ENCODE assay signal across 8 mouse cellular contexts in the genomic region with DNA sequence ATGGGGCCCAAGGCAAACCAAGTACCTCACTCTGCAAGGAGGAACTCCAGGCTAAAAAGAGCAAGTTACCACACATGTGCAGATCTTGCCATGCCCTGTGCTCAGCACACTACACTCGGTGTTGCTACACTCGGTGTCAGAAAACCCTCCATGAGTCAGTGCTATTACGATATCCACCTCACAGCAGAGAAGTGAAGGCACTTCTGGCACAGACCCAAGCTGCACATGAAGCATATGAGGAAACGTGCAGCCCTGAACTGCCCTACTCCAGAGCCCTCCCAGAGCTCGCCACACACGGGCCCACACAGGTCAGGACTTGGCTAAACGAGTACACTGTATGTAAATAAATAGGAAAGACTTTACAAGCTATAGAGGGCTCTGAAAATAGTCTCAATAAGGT.
DNase-seq lines count a peak whose midpoint lies in the region; ATAC-seq and TF ChIP-seq lines count a peak whose summit lies in the region.

No protein-coding gene starts in this region.

- H3K36me3 ChIP-seq in limb, embryonic 12.5 days, result no peaks in the 10 kb centered on the region
- no peaks in the 10 kb centered on the region for H3K36me3 ChIP-seq in limb, embryonic 10.5 days
- no peaks in the 10 kb centered on the region for H3K36me3 ChIP-seq in limb, embryonic 14.5 days (ENCODE audit: control insufficient read depth, insufficient read depth, low read length)

- WGBS in limb, embryonic 12.5 days, result 75% methylated on average over 7 of the region's 7 CpGs
- WGBS in limb, embryonic 10.5 days, result 94% methylated on average over 7 of the region's 7 CpGs
- WGBS in limb, embryonic 14.5 days, result 50% methylated on average over 7 of the region's 7 CpGs

- H3K4me2 ChIP-seq in limb, embryonic 12.5 days, result no peak overlapping the region
- no peak overlapping the region for H3K4me2 ChIP-seq in limb, embryonic 14.5 days (replicated peaks; ENCODE audit: low read depth, low read length, severe bottlenecking)

- H3K27ac ChIP-seq in limb, embryonic 12.5 days, result no peak overlapping the region
- H3K27ac ChIP-seq in limb, embryonic 10.5 days, result no peak overlapping the region
- H3K27ac ChIP-seq in limb, embryonic 14.5 days (replicated peaks; ENCODE audit: low read depth, low read length), result no peak overlapping the region

- intact Hi-C loops in left cerebral cortex, postnatal 36 days (cut with DNase I), result no loop called here

- no peak overlapping the region for H3K9ac ChIP-seq in limb, embryonic 12.5 days (replicated peaks)
- H3K9ac ChIP-seq in limb, embryonic 14.5 days (ENCODE audit: low read depth, low read length, severe bottlenecking), result no peak overlapping the region

- TF ChIP-seq POLR2A in limb, embryonic 14.5 days (IDR thresholded peaks at IDR 0.05; ENCODE audit: borderline replicate concordance, extremely low read depth, insufficient read depth, insufficient read length), result no peak

- no peak overlapping the region for H3K4me3 ChIP-seq in limb, embryonic 12.5 days (replicated peaks)
- no peak overlapping the region for H3K4me3 ChIP-seq in limb, embryonic 10.5 days
- no peak overlapping the region for H3K4me3 ChIP-seq in limb, embryonic 14.5 days (replicated peaks; ENCODE audit: low read length)

- DNase-seq in limb, embryonic 10.5 days (ENCODE audit: low spot score), result no peak
- DNase-seq in adrenal gland, postnatal 36 days, result peak; percentile 64 to 79
- peak; percentile 36 for DNase-seq in limb, embryonic 14.5 days (ENCODE audit: low spot score)
- peak; percentile 27 for DNase-seq in skeletal muscle tissue, adult 2 months (ENCODE audit: low read depth, low spot score)
- DNase-seq in left cerebral cortex, postnatal 36 days (ENCODE audit: low spot score in 2 of 2), result no peak
- DNase-seq in layer of hippocampus, adult 9-11 months, result no peak
- no peak for DNase-seq in thymus, postnatal 36 days

- no peaks in the 10 kb centered on the region for H3K27me3 ChIP-seq in limb, embryonic 12.5 days
- no peaks in the 10 kb centered on the region for H3K27me3 ChIP-seq in limb, embryonic 10.5 days (ENCODE audit: low read depth, poor library complexity, severe bottlenecking)
- no peaks in the 10 kb centered on the region for H3K27me3 ChIP-seq in limb, embryonic 14.5 days (ENCODE audit: control insufficient read depth, insufficient read depth, low read length)

- H3K9me3 ChIP-seq in limb, embryonic 12.5 days, result no peaks in the 10 kb centered on the region
- H3K9me3 ChIP-seq in limb, embryonic 10.5 days (replicated peaks), result no peaks in the 10 kb centered on the region
- no peaks in the 10 kb centered on the region for H3K9me3 ChIP-seq in limb, embryonic 14.5 days (ENCODE audit: control insufficient read depth, low read length)

- H3K4me1 ChIP-seq in limb, embryonic 12.5 days (replicated peaks), result peaks cover 11% of the 10 kb centered on the region; the same call in 1 of the 2 replicates
- peaks cover 10% of the 10 kb centered on the region for H3K4me1 ChIP-seq in limb, embryonic 10.5 days
- peaks cover 8% of the 10 kb centered on the region for H3K4me1 ChIP-seq in limb, embryonic 14.5 days (ENCODE audit: control insufficient read depth, insufficient read depth, low read length)

- 0 out of 2 replicates have a peak, but pooled peaks have one; percentile 56 for ATAC-seq in limb, embryonic 12.5 days (ENCODE audit: insufficient number of reproducible peaks, insufficient read depth, low FRiP score, low TSS enrichment, low read depth)
- ATAC-seq in limb, embryonic 14.5 days (ENCODE audit: low FRiP score, low read depth), result no peak

Comparison
In these comparisons a context has a peak if more than half of its experiments do, and no peak if none do; other contexts are left out.
1. DNase-seq: peak in adrenal gland, postnatal 36 days (2 of 2), limb, embryonic 14.5 days (single experiment) and skeletal muscle tissue, adult 2 months (single experiment); none in limb, embryonic 10.5 days (single experiment), left cerebral cortex, postnatal 36 days (0 of 2), layer of hippocampus, adult 9-11 months (single experiment) and thymus, postnatal 36 days (0 of 2).